Mouse (Mus musculus) hindbrain, postnatal 0 days (tissue): ENCODE results near the gene Tmem39b. TPM values are rescaled to one million over a fixed set of nuclear protein-coding genes. Genes with fewer than 3 reads are reported as not detected.

Experiments used
- ATAC-seq: fragments of 200-750 bp; cut with Nextera tagmentation; 2 replicates; pipeline ENCODE4 v1.8.0; 2017; ENCODE audit warnings: mild to moderate bottlenecking, moderate TSS enrichment, moderate library complexity
- DNase-seq: peaks from one replicate; pipeline ENCODE4 v3.0.0-alpha.2; 2015; ENCODE audit warnings: low spot score
- H3K27ac ChIP-seq: fragments of 300-500 bp; sonication (generic); 2 replicates; pipeline ENCODE4 v1.5.1; 2014; ENCODE audit warnings: mild to moderate bottlenecking
- H3K27me3 ChIP-seq: fragments of 300-500 bp; sonication (generic); 2 replicates; pipeline ENCODE4 v1.6.1; 2014; ENCODE audit warnings: low read length, mixed read lengths; ENCODE audit not compliant: insufficient read depth
- H3K36me3 ChIP-seq: fragments of 300-500 bp; sonication (generic); 2 replicates; pipeline ENCODE4 v1.6.1; 2014; ENCODE audit warnings: low read length, mixed read lengths; ENCODE audit not compliant: insufficient read depth
- H3K4me1 ChIP-seq: fragments of 300-500 bp; sonication (generic); 2 replicates; pipeline ENCODE4 v1.6.1; 2014; ENCODE audit warnings: antibody characterized with exemption, low read length, mixed read lengths; ENCODE audit not compliant: insufficient read depth
- H3K4me2 ChIP-seq: fragments of 300-500 bp; sonication (generic); 2 replicates; pipeline ENCODE4 v1.6.1; 2014; ENCODE audit warnings: low read depth, mild to moderate bottlenecking, low read length, moderate library complexity, mixed read lengths
- H3K4me3 ChIP-seq: fragments of 300-500 bp; sonication (generic); 2 replicates; pipeline ENCODE4 v1.5.1; 2014; ENCODE audit warnings: low read length
- H3K9ac ChIP-seq: fragments of 300-500 bp; sonication (generic); replicated peaks from 2 replicates; pipeline ENCODE4 v1.6.1; 2014; ENCODE audit warnings: mild to moderate bottlenecking, low read length, moderate library complexity, mixed read lengths
- H3K9me3 ChIP-seq: fragments of 300-500 bp; sonication (generic); 2 replicates; pipeline ENCODE4 v1.6.1; 2016; ENCODE audit warnings: low read length, mixed read lengths
- CTCF ChIP-seq: IDR thresholded peaks from 2 replicates; pipeline ENCODE4 v1.5.1; 2016; ENCODE audit warnings: antibody characterized with exemption, control low read depth, low read depth
- WGBS: fragments of 180-500 bp; shearing (Covaris S2); extraction: QIAGEN DNeasy Blood & Tissue Kit; methylation state at CpG from one replicate; pipeline ENCODE4 v1.1.7; 2014; 5-methylcytosine and 5-hydroxymethylcytosine counted together
- polyA plus RNA-seq: library from polyadenylated mRNA; unstranded; fragments of >200 nt; fragmentation: Nextera tagmentation; extraction: Ambion mirVana; gene quantifications from 2 replicates; pipeline ENCODE4 v1.2.1, GENCODE M21; 2015
- total RNA-seq: library from RNA; depleted of rRNA; stranded (reverse); fragments of >200 nt; gene quantifications from 2 replicates; pipeline ENCODE4 v1.2.3, GENCODE M21; 2014

The Tmem39b gene
- total and polyA plus RNA-seq, 2 experiments from 2014 or later, result 12.1 to 25.2 TPM

DNA sequence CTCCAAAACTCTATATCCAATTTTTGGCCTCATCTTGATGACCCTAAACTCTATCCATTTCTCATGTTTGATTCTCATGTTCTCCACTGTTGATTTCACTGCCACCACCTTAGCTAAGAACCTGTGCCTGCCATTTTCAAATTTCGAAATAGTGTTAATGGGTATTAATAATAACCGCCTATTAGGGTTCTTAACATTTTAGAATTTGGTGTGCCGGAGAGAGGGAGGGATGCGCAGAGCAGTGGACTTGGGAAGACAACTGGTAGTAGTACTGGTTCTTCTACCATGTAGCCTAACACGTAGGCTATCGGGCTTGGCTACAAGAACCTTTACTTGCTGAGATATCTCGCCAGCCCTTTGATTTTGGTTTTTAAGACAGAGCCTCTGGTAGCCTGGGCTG is 553 bp upstream of the Tmem39b start:
- H3K36me3 ChIP-seq, result peaks cover 14% of the 10 kb centered on the region; the same call in 1 of the 2 replicates
- 85% methylated on average over 7 of the region's 7 CpGs for WGBS
- no peak for ATAC-seq
- no peak for TF ChIP-seq CTCF
- H3K9ac ChIP-seq, result peak overlapping the region; percentile 77
- peaks cover 5% of the 10 kb centered on the region for H3K4me1 ChIP-seq
- H3K4me2 ChIP-seq, result peak overlapping the region; percentile 73
- H3K9me3 ChIP-seq, result no peaks in the 10 kb centered on the region
- DNase-seq, result no peak
- peak overlapping the region; percentile 73 for H3K4me3 ChIP-seq
- no peaks in the 10 kb centered on the region for H3K27me3 ChIP-seq
- H3K27ac ChIP-seq, result peak overlapping the region; percentile 94

DNA sequence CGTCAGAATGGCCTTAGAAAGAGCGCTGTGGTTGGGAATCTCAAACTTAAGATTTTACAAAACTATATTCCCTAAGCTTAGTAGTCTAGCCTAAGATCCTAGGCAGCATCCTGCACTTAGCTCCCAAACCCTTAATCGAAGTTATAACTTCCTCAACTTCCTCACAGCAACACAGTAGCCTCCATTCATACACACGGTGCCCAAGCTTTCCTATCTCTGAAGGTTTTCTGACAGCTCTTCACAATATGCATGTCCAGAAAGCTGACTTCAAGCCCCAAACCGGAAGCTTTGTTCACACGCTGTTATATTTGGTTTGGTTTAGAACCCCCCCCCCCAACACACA is 852 bp downstream of the Tmem39b start:
- peak overlapping the region; percentile 77 for H3K9ac ChIP-seq
- H3K36me3 ChIP-seq, result peaks cover 24% of the 10 kb centered on the region
- WGBS, result 20% methylated on average over 6 of the region's 6 CpGs
- peak overlapping the region; percentile 73 for H3K4me2 ChIP-seq
- H3K9me3 ChIP-seq, result no peaks in the 10 kb centered on the region
- peak; percentile 1; the same call in 1 of the 2 replicates for ATAC-seq
- H3K4me1 ChIP-seq, result peaks cover 5% of the 10 kb centered on the region
- H3K27me3 ChIP-seq, result no peaks in the 10 kb centered on the region
- DNase-seq, result no peak
- no peak for TF ChIP-seq CTCF
- peak overlapping the region; percentile 94 for H3K27ac ChIP-seq
- H3K4me3 ChIP-seq, result peak overlapping the region; percentile 73

DNA sequence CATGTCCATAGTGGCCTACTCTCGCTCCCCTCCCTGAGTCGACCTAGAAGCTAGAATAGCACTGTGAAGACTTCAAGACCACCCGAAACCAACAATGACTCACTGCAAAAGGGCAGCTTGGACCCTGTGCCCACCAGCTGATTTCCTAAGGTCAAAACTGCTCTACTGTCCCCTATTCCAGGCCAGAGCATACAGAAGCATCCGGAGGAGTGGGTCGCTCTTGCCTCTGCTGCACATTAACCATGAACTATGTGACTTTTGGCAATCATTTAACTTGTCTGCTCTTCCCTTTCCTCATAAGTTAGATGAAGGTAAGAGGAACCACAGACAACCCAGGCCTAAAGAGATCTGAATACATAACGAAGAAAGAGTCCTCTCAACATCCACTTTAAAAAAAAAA is 12.1 kb downstream of the Tmem39b start:
- no peak for ATAC-seq
- no peak overlapping the region for H3K4me3 ChIP-seq
- H3K27me3 ChIP-seq, result no peaks in the 10 kb centered on the region
- TF ChIP-seq CTCF, result no peak
- H3K9me3 ChIP-seq, result no peaks in the 10 kb centered on the region
- H3K4me1 ChIP-seq, result no peaks in the 10 kb centered on the region
- no peak for DNase-seq
- H3K9ac ChIP-seq, result no peak overlapping the region
- 97% methylated on average over 6 of the region's 6 CpGs for WGBS
- no peak overlapping the region for H3K27ac ChIP-seq
- H3K4me2 ChIP-seq, result no peak overlapping the region
- H3K36me3 ChIP-seq, result peaks cover 61% of the 10 kb centered on the region

DNA sequence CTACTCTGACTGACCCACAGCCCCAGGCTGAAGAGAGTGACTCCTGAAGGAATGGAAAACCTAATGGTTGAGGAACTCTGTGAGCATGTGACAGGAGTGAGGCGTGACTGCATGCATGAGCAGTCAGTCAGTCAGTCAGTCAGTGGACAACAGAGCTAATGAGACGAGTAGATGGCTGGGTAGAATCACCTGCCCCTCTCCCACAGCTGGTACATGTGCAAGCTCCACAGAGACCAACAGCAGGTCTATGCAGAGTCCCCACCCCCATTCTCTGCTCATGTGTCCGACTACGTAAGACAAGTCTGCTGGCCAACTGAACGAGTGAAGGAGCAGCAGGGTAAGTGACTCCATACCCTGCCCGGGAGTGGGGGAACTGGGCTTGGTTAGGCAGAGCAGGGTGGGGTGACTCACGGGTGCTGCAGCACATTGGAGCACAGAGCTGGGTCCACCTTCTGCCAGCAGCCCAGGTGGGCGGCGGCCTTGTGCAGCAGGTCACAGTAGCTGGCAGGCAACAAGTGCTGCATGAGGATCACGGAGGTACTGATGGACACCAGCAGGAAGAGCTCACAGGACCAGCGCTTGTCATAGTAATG is 12.6 kb downstream of the Tmem39b start:
- no peaks in the 10 kb centered on the region for H3K4me1 ChIP-seq
- WGBS, result 87% methylated on average over 11 of the region's 11 CpGs
- no peak for TF ChIP-seq CTCF
- no peaks in the 10 kb centered on the region for H3K27me3 ChIP-seq
- H3K4me2 ChIP-seq, result no peak overlapping the region
- no peak overlapping the region for H3K9ac ChIP-seq
- ATAC-seq (no peak), DNase-seq (no peak)
- peaks cover 56% of the 10 kb centered on the region for H3K36me3 ChIP-seq
- no peaks in the 10 kb centered on the region for H3K9me3 ChIP-seq
- H3K4me3 ChIP-seq, result no peak overlapping the region
- H3K27ac ChIP-seq, result no peak overlapping the region

GRCm38 (mm10) chr4:129681837-129682236 is 14.8 kb downstream of the Tmem39b start:
- peaks cover 64% of the 10 kb centered on the region for H3K36me3 ChIP-seq
- 96% methylated on average over 11 of the region's 11 CpGs for WGBS
- H3K4me1 ChIP-seq, result no peaks in the 10 kb centered on the region
- no peaks in the 10 kb centered on the region for H3K27me3 ChIP-seq
- H3K9ac ChIP-seq, result no peak overlapping the region
- H3K9me3 ChIP-seq, result no peaks in the 10 kb centered on the region
- no peak for DNase-seq
- TF ChIP-seq CTCF, result no peak
- H3K4me2 ChIP-seq, result no peak overlapping the region
- no peak overlapping the region for H3K4me3 ChIP-seq
- no peak for ATAC-seq
- H3K27ac ChIP-seq, result no peak overlapping the region

GRCm38 (mm10) chr4:129672878-129673449 is 23.7 kb downstream of the Tmem39b start:
- 9% methylated on average over 10 of the region's 10 CpGs for WGBS
- no peak for DNase-seq
- Histone ChIP-seq H3K27ac (peak overlapping the region; percentile 94), H3K4me2 (peak overlapping the region; percentile 85), H3K9ac (peak overlapping the region; percentile 89), H3K4me3 (peak overlapping the region; percentile 63), H3K9me3 (no peaks in the 10 kb centered on the region), H3K27me3 (no peaks in the 10 kb centered on the region), H3K36me3 (peaks cover 21% of the 10 kb centered on the region), H3K4me1 (peaks cover 3% of the 10 kb centered on the region)
- ATAC-seq, result peak; percentile 52; the same call in 1 of the 2 replicates
- no peak for TF ChIP-seq CTCF

- peak; percentile 94 for ATAC-seq
- WGBS, result under 1% methylated on average over 64 of the region's 65 CpGs
These were observed 24.4 kb downstream of the Tmem39b start, which contains the start of gene Kpna6 for GRCm38 (mm10) chr4:129672083-129672877. Gene Kpna6, minus strand, starts transcription at chr4:129672767.

More at GRCm38 (mm10) chr4:129672083-129672877, 24.4 kb downstream of the Tmem39b start, which contains the start of gene Kpna6:
- TF ChIP-seq CTCF, result no peak; the same call in 1 of the 2 replicates
- peak within 1 kb of the TSS; percentile 94 for H3K27ac ChIP-seq
- peak within 1 kb of the TSS; percentile 63 for H3K4me3 ChIP-seq
- H3K9me3 ChIP-seq, result no peaks in the 10 kb centered on the region
- H3K4me2 ChIP-seq, result peak within 1 kb of the TSS; percentile 85
- DNase-seq, result peak; percentile 95
- peak within 1 kb of the TSS; percentile 89 for H3K9ac ChIP-seq
- H3K36me3 ChIP-seq, result peaks cover 18% of the 10 kb centered on the region
- peaks cover 3% of the 10 kb centered on the region for H3K4me1 ChIP-seq
- no peaks in the 10 kb centered on the region for H3K27me3 ChIP-seq
